Mouse (Mus musculus) MEL (cell line): Measurements from ENCODE around the gene Ikzf5.

ENCODE experiments used
- CHD2 ChIP-seq: IDR thresholded peaks from 2 replicates; pipeline ENCODE4 v1.6.1; 2011; ENCODE audit warnings: low read length, improper control_type of control experiment
- CTCF ChIP-seq, 3 experiments: IDR thresholded peaks in 2 of 3; conservative IDR thresholded peaks in 1 of 3; 2 replicates each; pipeline ENCODE4 v1.5.1; 2011 to 2012; ENCODE audit warnings: low read length in 3 of 3, low read depth in 2 of 3, mild to moderate bottlenecking in 2 of 3, improper control_type of control experiment in 1 of 3, inconsistent platforms in 1 of 3, mixed read lengths in 1 of 3, moderate library complexity in 1 of 3; ENCODE audit not compliant: control insufficient read depth in 1 of 3, insufficient read depth in 1 of 3, poor library complexity in 1 of 3, severe bottlenecking in 1 of 3
- GATA1 ChIP-seq: IDR thresholded peaks from 2 replicates; pipeline ENCODE4 v1.6.1; 2011; ENCODE audit warnings: low read depth, low read length, improper control_type of control experiment
- KAT2A ChIP-seq: conservative IDR thresholded peaks from 2 replicates; pipeline ENCODE4 v1.6.1; 2012; ENCODE audit warnings: low read depth, low read length, improper control_type of control experiment, inconsistent platforms
- MEF2A ChIP-seq: IDR thresholded peaks from 2 replicates; pipeline ENCODE4 v1.6.1; 2014; ENCODE audit warnings: low read depth, mild to moderate bottlenecking, inconsistent platforms, low read length, improper control_type of control experiment; ENCODE audit not compliant: poor library complexity, insufficient replicate concordance, severe bottlenecking; ENCODE audit errors: extremely low read depth
- POLR2A ChIP-seq, 2 experiments: IDR thresholded peaks; 2 replicates each; pipeline ENCODE4 v1.6.1; 2011 to 2012; ENCODE audit warnings: low read length in 2 of 2, mild to moderate bottlenecking in 2 of 2, control low read depth in 1 of 2, improper control_type of control experiment in 1 of 2, low read depth in 1 of 2, moderate library complexity in 1 of 2; ENCODE audit not compliant: control insufficient read depth in 1 of 2, insufficient read depth in 1 of 2, poor library complexity in 1 of 2
- POLR2AphosphoS5 ChIP-seq: IDR thresholded peaks from 2 replicates; pipeline ENCODE4 v1.6.1; 2012; ENCODE audit warnings: low read depth, borderline replicate concordance, mild to moderate bottlenecking, inconsistent platforms, low read length, moderate library complexity, mixed read lengths
- RCOR1 ChIP-seq: IDR thresholded peaks from 2 replicates; pipeline ENCODE4 v1.6.1; 2012; ENCODE audit warnings: low read depth, mild to moderate bottlenecking, inconsistent platforms, low read length, improper control_type of control experiment
- SIN3A ChIP-seq: IDR thresholded peaks from 2 replicates; pipeline ENCODE4 v1.6.1; 2012; ENCODE audit warnings: low read length, improper control_type of control experiment, inconsistent platforms
- SMC3 ChIP-seq: IDR thresholded peaks from 2 replicates; pipeline ENCODE4 v1.6.1; 2011; ENCODE audit warnings: low read depth, low read length, improper control_type of control experiment
- TAL1 ChIP-seq: IDR thresholded peaks from 2 replicates; pipeline ENCODE4 v1.6.1; 2012; ENCODE audit warnings: mild to moderate bottlenecking, inconsistent platforms, low read length, moderate library complexity, mixed read lengths

- TF ChIP-seq POLR2A (IDR thresholded peaks at IDR 0.05; ENCODE audit: control insufficient read depth in 1 of 2, insufficient read depth in 1 of 2, low read depth in 1 of 2, low read length in 2 of 2, poor library complexity in 1 of 2) (no peak), SIN3A (no peak), SMC3 (peak; percentile 48), CTCF (IDR thresholded peaks at IDR 0.05 in 2 of 3, conservative IDR thresholded peaks at IDR 0.05 in 1 of 3; ENCODE audit: control insufficient read depth in 1 of 3, insufficient read depth in 1 of 3, low read depth in 2 of 3, low read length in 3 of 3, poor library complexity in 1 of 3, severe bottlenecking in 1 of 3) (peak in 1 of 3 experiments; percentile 39; a peak in 2 of 6 replicates), KAT2A (no peak), MEF2A (no peak), RCOR1 (no peak), POLR2AphosphoS5 (no peak), TAL1 (no peak), GATA1 (no peak), CHD2 (no peak)
Observed at GRCm38 (mm10) chr7:131434276-131434675, 24.0 kb upstream of the Ikzf5 start.
